Mouse (Mus musculus) lung, adult 18-20 months (tissue): ENCODE results near the gene Ncf1.

Source experiments
- DNase-seq, 2 experiments: peaks; one replicate each; pipeline ENCODE4 v3.0.0; 2022; ENCODE audit warnings: mixed read lengths in 2 of 2

Gene Ncf1

GRCm38 (mm10) chr5:134193664-134194063 is 35.8 kb downstream of the Ncf1 start:
- no peak for DNase-seq

GRCm38 (mm10) chr5:134188571-134188970 is 40.9 kb downstream of the Ncf1 start:
- DNase-seq: no peak

- DNase-seq: peak; percentile 47 to 63
Measured at GRCm38 (mm10) chr5:134186961-134187731, 42.3 kb downstream of the Ncf1 start.

- DNase-seq: no peak
Measured at GRCm38 (mm10) chr5:134186059-134186458, 43.4 kb downstream of the Ncf1 start.

DNA sequence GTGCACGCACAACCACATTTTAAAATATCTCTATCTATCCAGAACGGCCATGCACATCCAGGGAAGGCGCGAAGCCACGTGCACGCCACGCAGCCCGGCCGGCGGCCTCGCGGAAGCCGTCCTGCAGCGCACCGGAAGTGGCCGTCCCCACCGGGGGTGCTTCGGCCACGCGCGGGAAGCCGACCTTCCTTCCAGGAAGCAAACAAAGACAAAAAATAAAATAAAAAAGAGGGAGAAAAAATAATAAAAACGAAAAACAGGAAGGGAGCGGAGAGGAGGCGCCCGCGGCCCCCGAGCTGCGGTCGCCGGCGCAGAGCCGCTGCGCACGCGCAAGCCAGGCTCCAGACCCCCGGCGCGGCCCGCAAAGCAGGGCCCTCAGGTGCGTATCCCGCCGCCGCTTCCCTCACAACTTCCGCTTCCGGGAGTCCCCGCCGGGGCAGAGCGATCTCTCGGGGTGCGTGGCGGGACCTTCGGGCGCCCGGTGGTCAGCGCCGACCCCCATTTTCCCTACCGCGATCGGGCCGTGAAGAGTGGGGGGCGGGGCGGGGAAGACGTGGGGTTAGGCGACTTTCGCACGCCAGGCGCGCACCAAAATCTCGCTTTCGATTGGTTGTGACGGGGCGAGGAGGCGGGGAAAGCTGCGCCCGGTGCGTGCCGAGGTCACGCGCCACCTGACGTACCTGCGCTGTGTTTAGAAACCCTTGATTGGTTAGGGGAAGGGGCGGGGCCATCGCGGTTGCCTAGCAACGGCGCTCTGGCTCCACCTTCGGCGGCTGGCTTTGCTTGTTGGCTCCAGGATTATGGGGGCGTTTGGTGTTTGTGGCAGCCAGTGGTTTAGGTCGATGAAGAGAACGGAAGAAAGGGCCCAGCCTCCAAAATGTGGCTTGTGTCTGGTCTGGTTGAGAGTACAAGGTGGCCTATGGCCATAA is 45.3 kb downstream of the Ncf1 start, which contains the start of gene Gtf2ird2:
Gtf2ird2 (plus strand) TSS at position 140 of the 929 bp plus-strand sequence.
- peak; percentile 98 to 99 for DNase-seq

DNA sequence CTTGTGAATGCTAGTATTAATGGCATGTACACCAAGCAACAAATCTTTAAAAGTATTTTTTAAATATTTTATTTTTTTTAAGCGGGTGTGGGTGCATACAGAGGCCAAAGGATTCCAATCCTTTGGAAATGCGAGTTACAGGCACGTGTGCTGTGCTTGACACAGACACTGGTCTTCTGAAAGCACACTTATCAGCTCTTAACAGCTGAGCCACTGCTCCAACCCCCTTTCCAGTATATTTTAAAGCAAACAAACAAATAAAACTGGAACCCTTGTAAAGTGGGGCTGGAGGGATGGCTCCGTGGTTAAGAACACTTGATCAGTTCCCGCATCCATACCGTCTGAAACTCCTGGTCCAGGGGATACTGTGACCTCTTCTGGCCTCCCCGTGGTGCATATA is 46.3 kb downstream of the Ncf1 start:
- no peak for DNase-seq

DNA sequence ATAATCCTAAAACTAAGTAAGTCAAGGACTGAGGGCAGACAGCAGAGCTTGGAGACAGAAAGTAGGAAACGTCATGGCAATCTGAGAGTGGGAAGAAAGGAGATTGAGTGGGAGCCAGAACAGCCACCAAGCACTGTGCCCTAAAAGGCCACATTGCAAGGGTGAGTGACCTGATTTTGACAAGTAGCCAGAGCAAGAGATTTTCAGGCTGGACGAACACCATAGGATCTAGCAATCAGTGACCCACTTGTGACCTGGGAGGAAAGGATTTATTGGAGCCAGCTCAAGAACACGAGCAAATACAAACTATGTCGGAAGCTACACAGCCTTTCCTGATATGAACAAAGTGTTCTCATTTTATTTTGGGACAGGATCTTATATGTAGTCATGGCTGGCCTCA is 46.7 kb downstream of the Ncf1 start:
- DNase-seq: peak; percentile 37 to 71

DNA sequence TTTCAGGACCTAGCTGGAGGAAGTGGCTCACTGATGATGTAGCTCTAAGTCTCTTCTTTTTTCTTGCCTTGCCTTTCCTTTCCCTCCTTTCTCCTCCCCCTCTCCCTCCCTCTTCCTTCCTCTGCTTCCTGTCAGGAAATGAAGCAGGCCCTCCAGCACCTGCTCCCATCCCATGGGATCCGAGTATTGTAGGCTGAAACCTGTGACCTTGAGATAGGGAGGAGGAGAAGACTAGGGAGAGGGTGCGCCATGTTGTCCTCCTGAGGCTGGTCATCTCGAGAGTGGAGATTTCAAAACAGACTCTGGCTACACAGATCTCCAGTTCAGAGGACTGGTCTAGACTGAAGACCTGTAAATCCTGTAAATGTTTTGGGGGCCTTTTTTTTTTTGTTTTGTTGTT is 47.3 kb downstream of the Ncf1 start:
- no peak for DNase-seq

DNA sequence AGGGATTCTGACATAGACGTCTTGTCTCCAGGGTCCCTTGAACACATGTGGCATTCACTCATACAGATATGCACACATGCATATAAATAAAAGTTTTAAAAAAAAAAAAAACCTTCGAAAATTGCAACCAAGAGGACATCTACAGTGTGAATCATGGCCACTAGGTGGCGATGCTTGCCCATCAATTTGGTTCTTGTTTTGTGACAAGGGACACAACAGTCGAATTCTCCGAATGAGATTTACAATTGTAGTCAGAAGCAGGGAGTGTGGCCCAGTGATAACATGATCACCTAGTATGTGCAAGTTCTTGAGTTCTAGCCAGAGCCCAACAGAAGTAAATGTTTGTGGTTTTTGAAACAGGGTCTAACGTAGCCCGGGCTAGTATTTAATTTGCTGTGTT is 49.6 kb downstream of the Ncf1 start:
- peak; percentile 77 to 83 for DNase-seq

- no peak for DNase-seq
Measured at GRCm38 (mm10) chr5:134178536-134178935, 50.9 kb downstream of the Ncf1 start.

GRCm38 (mm10) chr5:134176169-134176881 is 53.1 kb downstream of the Ncf1 start, which contains the start of gene Rcc1l:
Gene Rcc1l, minus strand, starts transcription at chr5:134176774.
- peak; percentile 87 to 88 for DNase-seq

DNA sequence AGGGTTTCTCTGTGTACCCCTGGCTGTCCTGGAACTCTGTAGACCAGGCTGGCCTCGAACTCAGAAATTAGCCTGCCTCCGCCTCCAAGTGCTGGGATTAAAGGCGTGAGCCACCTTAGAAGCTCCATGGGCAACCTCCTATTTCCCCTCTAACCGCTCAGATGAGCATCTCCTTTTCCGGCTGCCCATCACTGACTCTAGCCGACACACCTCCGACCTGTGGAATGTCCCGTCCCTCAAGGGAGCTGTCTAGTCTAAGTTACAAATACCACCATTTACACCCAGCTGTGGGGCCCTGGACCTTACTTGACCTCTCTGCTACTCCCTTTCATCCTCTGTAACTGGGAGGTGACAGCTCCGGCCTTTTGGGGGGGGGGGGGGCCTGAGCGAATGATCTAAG is 53.7 kb downstream of the Ncf1 start:
- peak in 1 of 2 experiments; percentile 11 for DNase-seq

- no peak for DNase-seq
Measured at GRCm38 (mm10) chr5:134173206-134173605, 56.2 kb downstream of the Ncf1 start.

GRCm38 (mm10) chr5:134170167-134170566 is 59.3 kb downstream of the Ncf1 start:
- no peak for DNase-seq
